8 mouse cellular contexts compared by ENCODE assay signal in the genomic region with DNA sequence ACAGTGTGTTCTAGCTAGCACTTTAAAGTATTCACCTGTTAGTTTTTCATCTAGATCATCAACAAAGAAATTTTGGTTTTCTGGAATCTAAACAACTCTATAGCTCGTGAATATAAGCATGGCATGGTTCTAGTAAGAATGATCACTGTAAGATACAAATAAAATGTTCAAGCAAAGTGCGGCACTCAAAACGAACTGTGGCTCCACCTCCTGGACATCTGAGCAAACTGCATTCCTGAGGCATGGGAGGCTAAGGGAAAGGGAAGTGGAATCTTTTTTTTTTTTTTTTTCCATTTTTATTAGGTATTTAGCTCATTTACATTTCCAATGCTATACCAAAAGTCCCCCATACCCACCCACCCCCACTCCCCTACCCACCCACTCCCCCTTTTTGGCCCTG.
DNase-seq lines count a peak whose midpoint lies in the region; ATAC-seq and TF ChIP-seq lines count a peak whose summit lies in the region.
"Not testable (repeated sequence)": the region's sequence is repeated elsewhere in the genome, so short reads cannot be mapped to it uniquely, and the experiment has no call there.

No protein-coding gene starts in this region.

- H3K4me3 ChIP-seq in ES-E14 (ENCODE audit: insufficient read depth in 1 of 2, low read depth in 1 of 2, low read length in 2 of 2, poor library complexity in 1 of 2, severe bottlenecking in 1 of 2); embryonic facial prominence, embryonic 11.5 days (ENCODE audit: low read depth, low read length); layer of hippocampus, adult 2 months; neural tube, embryonic 12.5 days; testis, adult 2 months (ENCODE audit: control insufficient read depth, low read depth, low read length): not testable (repeated sequence)

- not testable (repeated sequence) for TF ChIP-seq POLR2A in testis, adult 2 months (IDR thresholded peaks at IDR 0.05; ENCODE audit: control insufficient read depth, low read depth, low read length)

- not testable (repeated sequence) for H3K4me1 ChIP-seq in ES-E14 (ENCODE audit: control insufficient read depth in 2 of 2, insufficient read depth in 2 of 2, low read length in 2 of 2, poor library complexity in 1 of 2); embryonic facial prominence, embryonic 11.5 days (ENCODE audit: control insufficient read depth, insufficient read depth, low read length); neural tube, embryonic 12.5 days; testis, adult 2 months (ENCODE audit: control insufficient read depth, insufficient read depth, low read length)

- peak; percentile 39 for DNase-seq in ES-E14 (ENCODE audit: low read depth, low spot score)
- DNase-seq in brain, adult 2 months (ENCODE audit: low read depth, low spot score), result peak; percentile 42
- DNase-seq in embryonic facial prominence, embryonic 11.5 days (ENCODE audit: low spot score), result peak; percentile 52
- peak in 1 of 2 experiments; percentile 28 for DNase-seq in layer of hippocampus, adult 2 months (ENCODE audit: low spot score in 2 of 2)
- peak; percentile 15 for DNase-seq in lung, postnatal 10 days

- not testable (repeated sequence) for H3K9me3 ChIP-seq in ES-E14 (ENCODE audit: control insufficient read depth, insufficient read depth, low read depth, low read length); embryonic facial prominence, embryonic 11.5 days (replicated peaks; ENCODE audit: control insufficient read depth, low read length); neural tube, embryonic 12.5 days

- not testable (repeated sequence) for ATAC-seq in embryonic facial prominence, embryonic 11.5 days (replicated peaks; ENCODE audit: insufficient number of reproducible peaks, low FRiP score, low TSS enrichment, low read depth)
- ATAC-seq in hematopoietic stem cell, adult 5-6 weeks (replicated peaks in 1 of 2; ENCODE audit: insufficient read depth in 1 of 2, low FRiP score in 2 of 2, low TSS enrichment in 1 of 2, low read depth in 1 of 2, poor library complexity in 2 of 2, severe bottlenecking in 2 of 2), result peak; percentile 78
- 0 out of 2 replicates have a peak, but pooled peaks have one; percentile 41 for ATAC-seq in neural tube, embryonic 12.5 days (ENCODE audit: low FRiP score, low read depth)

- H3K27me3 ChIP-seq in embryonic facial prominence, embryonic 11.5 days (ENCODE audit: control insufficient read depth, insufficient read depth, low read length); neural tube, embryonic 12.5 days (replicated peaks); testis, adult 2 months (ENCODE audit: control insufficient read depth, insufficient read depth, low read length): not testable (repeated sequence)

- 11% methylated on average over 3 of the region's 3 CpGs for WGBS in embryonic facial prominence, embryonic 11.5 days
- 14% methylated on average over 3 of the region's 3 CpGs for WGBS in neural tube, embryonic 12.5 days

- H3K4me2 ChIP-seq in embryonic facial prominence, embryonic 11.5 days (ENCODE audit: low read depth, low read length); neural tube, embryonic 12.5 days (replicated peaks): not testable (repeated sequence)

- in situ Hi-C loops in ES-E14 (cut with MboI; ENCODE audit: low sequenced_read_pairs in 2 of 2, unreplicated experiment in 2 of 2), result not testable (repeated sequence)

- not testable (repeated sequence) for H3K9ac ChIP-seq in ES-E14 (ENCODE audit: insufficient read depth, low read depth, low read length, poor library complexity, severe bottlenecking); embryonic facial prominence, embryonic 11.5 days (replicated peaks; ENCODE audit: low read length); neural tube, embryonic 12.5 days

- peak; percentile 69 for TF ChIP-seq CTCF in layer of hippocampus, adult 2 months (conservative IDR thresholded peaks at IDR 0.05)
- peak; percentile 55; the same call in 1 of the 2 replicates for TF ChIP-seq CTCF in testis, adult 2 months (IDR thresholded peaks at IDR 0.05; ENCODE audit: control insufficient read depth, insufficient read depth, insufficient replicate concordance, low read depth, low read length)

- H3K36me3 ChIP-seq in ES-E14 (ENCODE audit: control insufficient read depth, insufficient read depth, low read length, poor library complexity, severe bottlenecking); embryonic facial prominence, embryonic 11.5 days (replicated peaks; ENCODE audit: control insufficient read depth, insufficient read depth, low read depth, low read length); neural tube, embryonic 12.5 days; testis, adult 2 months (ENCODE audit: control insufficient read depth, insufficient read depth, low read length): not testable (repeated sequence)

- H3K27ac ChIP-seq in ES-E14 (ENCODE audit: insufficient read depth, low read depth, low read length, poor library complexity, severe bottlenecking); embryonic facial prominence, embryonic 11.5 days (replicated peaks; ENCODE audit: low read depth, low read length); layer of hippocampus, adult 2 months; neural tube, embryonic 12.5 days; testis, adult 2 months (ENCODE audit: control insufficient read depth, insufficient read depth, low read depth, low read length): not testable (repeated sequence)

TF ChIP-seq in ES-E14, 5 proteins besides CTCF, POLR2A, EP300 and RAD21:
- TF ChIP-seq ZNF384 (IDR thresholded peaks at IDR 0.05; ENCODE audit: low read depth, low read length), result peak; percentile 55; the same call in 1 of the 2 replicates
- peak; percentile 83 for TF ChIP-seq ZC3H11A (IDR thresholded peaks at IDR 0.05; ENCODE audit: borderline replicate concordance, low read depth, low read length)
